16 mouse cellular contexts compared by ENCODE assay signal in genomic region chr3:130633859-130634258, GRCm38 (mm10). TPM values are rescaled to one million over a fixed set of nuclear protein-coding genes. Genes with fewer than 3 reads are reported as not detected.
DNase-seq lines count a peak whose midpoint lies in the region; ATAC-seq and TF ChIP-seq lines count a peak whose summit lies in the region.
"Had no signal": no experiment of that assay in that cellular context is flagged by ENCODE, and none has a peak within 500 bp of the region (broad histone marks: within the 10 kb centered on the region; RNA-seq: fewer than 3 reads in every experiment).

No protein-coding gene starts in this region.

- H3K36me3 ChIP-seq in testis, adult 2 months (ENCODE audit: control insufficient read depth, insufficient read depth, low read length) = no peaks in the 10 kb centered on the region
- H3K36me3 ChIP-seq: intestine, embryonic 15.5 days; liver, embryonic 15.5 days; midbrain, embryonic 12.5 days; neural tube, embryonic 12.5 days had no signal

- peak; percentile 40 for DNase-seq in cerebellum, adult 9-11 months
- DNase-seq in cerebellum, postnatal 25 days = no peak
- peak; percentile 19 for DNase-seq in kidney, adult 9 months
- DNase-seq in kidney, postnatal 14 days = no peak
- DNase-seq in testis, postnatal 10 days (ENCODE audit: low spot score) = no peak
- peak; percentile 6 for DNase-seq in telencephalon, adult 2 months (ENCODE audit: low read depth, low spot score)

- no peak for TF ChIP-seq POLR2A in testis, adult 2 months (IDR thresholded peaks at IDR 0.05; ENCODE audit: control insufficient read depth, low read depth, low read length)

- peak overlapping the region; percentile 72 for H3K27ac ChIP-seq in testis, adult 2 months (ENCODE audit: control insufficient read depth, insufficient read depth, low read depth, low read length)
- H3K27ac ChIP-seq: intestine, embryonic 15.5 days; liver, embryonic 15.5 days; midbrain, embryonic 12.5 days; neural tube, embryonic 12.5 days; stomach, postnatal 0 days had no signal

- no peak for TF ChIP-seq CTCF in testis, adult 2 months (IDR thresholded peaks at IDR 0.05; ENCODE audit: control insufficient read depth, insufficient read depth, insufficient replicate concordance, low read depth, low read length)

- ATAC-seq in activated CD4-positive, CD25-positive, alpha-beta regulatory T cell, adult 4 months = no peak
- ATAC-seq: CD4-positive, CD25-positive, alpha-beta regulatory T cell, adult 4 months; forebrain, embryonic 14.5 days; intestine, embryonic 15.5 days had no signal

- no peaks in the 10 kb centered on the region for H3K27me3 ChIP-seq in testis, adult 2 months (ENCODE audit: control insufficient read depth, insufficient read depth, low read length)
- H3K27me3 ChIP-seq: intestine, embryonic 15.5 days; liver, embryonic 15.5 days; midbrain, embryonic 12.5 days; neural tube, embryonic 12.5 days had no signal

- H3K4me1 ChIP-seq in testis, adult 2 months (ENCODE audit: control insufficient read depth, insufficient read depth, low read length) = peaks cover 2% of the 10 kb centered on the region; the same call in 1 of the 2 replicates
- H3K4me1 ChIP-seq: intestine, embryonic 15.5 days; liver, embryonic 15.5 days; midbrain, embryonic 12.5 days; neural tube, embryonic 12.5 days had no signal

- no peak overlapping the region for H3K4me3 ChIP-seq in testis, adult 2 months (ENCODE audit: control insufficient read depth, low read depth, low read length)
- H3K4me3 ChIP-seq: intestine, embryonic 15.5 days; liver, embryonic 15.5 days; midbrain, embryonic 12.5 days; neural tube, embryonic 12.5 days had no signal

RNA-seq across cellular contexts. Expression of gene Etnppl, which starts 16.6 kb away (rescaled TPM):
- not detected in 2 replicates for polyA plus RNA-seq in testis, adult 2 months (2012; rRNA removed)
- polyA plus RNA-seq in activated CD4-positive, CD25-positive, alpha-beta regulatory T cell, adult 4 months (2017; shearing (Covaris generic)) = under 1 TPM; 0.23 to 0.24 TPM
- polyA plus RNA-seq: CD4-positive, CD25-positive, alpha-beta regulatory T cell, adult 4 months; forebrain, embryonic 14.5 days; heart, postnatal 0 days had no signal

Comparison
In these comparisons a context has a peak if more than half of its experiments do, and no peak if none do; other contexts are left out.
1. DNase-seq: peak in cerebellum, adult 9-11 months (single experiment), kidney, adult 9 months (single experiment) and telencephalon, adult 2 months (single experiment); none in cerebellum, postnatal 25 days (0 of 2), kidney, postnatal 14 days (single experiment) and testis, postnatal 10 days (single experiment).